Mouse (Mus musculus) midbrain, postnatal 0 days (tissue): ENCODE measurements around the gene Tmem74b. TPM values are rescaled to one million over a fixed set of nuclear protein-coding genes. Genes with fewer than 3 reads are reported as not detected.

Source experiments
- ATAC-seq: fragments of 200-750 bp; cut with Nextera tagmentation; 2 replicates; pipeline ENCODE4 v1.8.0; 2017; ENCODE audit warnings: moderate number of reproducible peaks, mild to moderate bottlenecking, moderate TSS enrichment, moderate library complexity; ENCODE audit not compliant: low FRiP score
- DNase-seq: peaks from one replicate; pipeline ENCODE4 v3.0.0-alpha.2; 2015; ENCODE audit warnings: low spot score
- H3K27ac ChIP-seq: fragments of 300-500 bp; sonication (generic); 2 replicates; pipeline ENCODE4 v1.5.1; 2014; ENCODE audit warnings: low read depth, mild to moderate bottlenecking, low read length, mixed read lengths
- H3K27me3 ChIP-seq: fragments of 300-500 bp; sonication (generic); 2 replicates; pipeline ENCODE4 v1.6.1; 2014; ENCODE audit warnings: low read length, control low read depth, mixed read lengths; ENCODE audit not compliant: insufficient read depth
- H3K36me3 ChIP-seq: fragments of 300-500 bp; sonication (generic); 2 replicates; pipeline ENCODE4 v1.6.1; 2014; ENCODE audit warnings: low read length, control low read depth, mixed read lengths; ENCODE audit not compliant: insufficient read depth
- H3K4me1 ChIP-seq: fragments of 300-500 bp; sonication (generic); 2 replicates; pipeline ENCODE4 v1.6.1; 2014; ENCODE audit warnings: mild to moderate bottlenecking, control low read depth, antibody characterized with exemption, low read length, mixed read lengths; ENCODE audit not compliant: insufficient read depth
- H3K4me2 ChIP-seq: fragments of 300-500 bp; sonication (generic); 2 replicates; pipeline ENCODE4 v1.6.1; 2014; ENCODE audit warnings: low read depth, mild to moderate bottlenecking, low read length, mixed read lengths; ENCODE audit not compliant: poor library complexity, severe bottlenecking
- H3K4me3 ChIP-seq: fragments of 300-500 bp; sonication (generic); 2 replicates; pipeline ENCODE4 v1.5.1; 2014; ENCODE audit warnings: low read depth, mild to moderate bottlenecking, low read length, moderate library complexity
- H3K9ac ChIP-seq: fragments of 300-500 bp; sonication (generic); replicated peaks from 2 replicates; pipeline ENCODE4 v1.6.1; 2014; ENCODE audit warnings: mild to moderate bottlenecking, low read length, moderate library complexity, mixed read lengths; ENCODE audit not compliant: poor library complexity, severe bottlenecking
- H3K9me3 ChIP-seq: fragments of 300-500 bp; sonication (generic); 2 replicates; pipeline ENCODE4 v1.6.1; 2016; ENCODE audit warnings: low read length, control low read depth
- CTCF ChIP-seq: IDR thresholded peaks from 2 replicates; pipeline ENCODE4 v1.5.1; 2016; ENCODE audit warnings: antibody characterized with exemption, mild to moderate bottlenecking
- WGBS: fragments of 180-500 bp; shearing (Covaris S2); extraction: QIAGEN DNeasy Blood & Tissue Kit; methylation state at CpG from one replicate; pipeline ENCODE4 v1.1.7; 2014; 5-methylcytosine and 5-hydroxymethylcytosine counted together
- polyA plus RNA-seq: library from polyadenylated mRNA; unstranded; fragments of >200 nt; fragmentation: Nextera tagmentation; extraction: Ambion mirVana; gene quantifications from 2 replicates; pipeline ENCODE4 v1.2.1, GENCODE M21; 2015
- total RNA-seq: library from RNA; depleted of rRNA; stranded (reverse); fragments of >200 nt; gene quantifications from 2 replicates; pipeline ENCODE4 v1.2.3, GENCODE M21; 2014

Gene Tmem74b
- total and polyA plus RNA-seq, 2 experiments from 2014 or later = 24.8 to 28.6 TPM

- no peaks in the 10 kb centered on the region; the same call in 1 of the 2 replicates for H3K27me3 ChIP-seq
- no peak within 1 kb of the TSS for H3K9ac ChIP-seq
- no peak within 1 kb of the TSS for H3K4me2 ChIP-seq
- ATAC-seq (no peak), DNase-seq (no peak)
- no peak within 1 kb of the TSS for H3K4me3 ChIP-seq
- H3K9me3 ChIP-seq = no peaks in the 10 kb centered on the region
- H3K27ac ChIP-seq = no peak within 1 kb of the TSS
- TF ChIP-seq CTCF = no peak
- H3K4me1 ChIP-seq = peaks cover 15% of the 10 kb centered on the region; the same call in 1 of the 2 replicates
- H3K36me3 ChIP-seq = peaks cover 2% of the 10 kb centered on the region; the same call in 1 of the 2 replicates
Observed at GRCm38 (mm10) chr2:151743845-151744244, 42.0 kb downstream of the Tmem74b start, which contains the start of gene Psmf1. Psmf1 (minus strand) TSS chr2:151744186.

GRCm38 (mm10) chr2:151747847-151748705, 46.3 kb downstream of the Tmem74b start:
- Histone ChIP-seq H3K4me3 (no peak overlapping the region), H3K4me1 (0 out of 2 replicates have a peak, but pooled peaks cover 2% of the 10 kb centered on the region), H3K4me2 (no peak overlapping the region), H3K9ac (no peak overlapping the region), H3K27me3 (no peaks in the 10 kb centered on the region; the same call in 1 of the 2 replicates), H3K36me3 (no peaks in the 10 kb centered on the region), H3K9me3 (no peaks in the 10 kb centered on the region), H3K27ac (no peak overlapping the region)
- ATAC-seq = peak; percentile 85
- WGBS = 30% methylated on average over 19 of the region's 19 CpGs
- peak; percentile 87 for TF ChIP-seq CTCF
- DNase-seq = peak; percentile 90

- Histone ChIP-seq H3K4me3 (no peak overlapping the region), H3K4me2 (no peak overlapping the region), H3K27ac (no peak overlapping the region), H3K27me3 (no peaks in the 10 kb centered on the region), H3K36me3 (no peaks in the 10 kb centered on the region), H3K9me3 (no peaks in the 10 kb centered on the region), H3K9ac (no peak overlapping the region), H3K4me1 (0 out of 2 replicates have a peak, but pooled peaks cover 2% of the 10 kb centered on the region)
- no peak for TF ChIP-seq CTCF
- 72% methylated on average over 5 of the region's 5 CpGs for WGBS
- ATAC-seq (no peak), DNase-seq (no peak)
Observed at GRCm38 (mm10) chr2:151751330-151751729, 49.5 kb downstream of the Tmem74b start.

GRCm38 (mm10) chr2:151756277-151757061, 54.7 kb downstream of the Tmem74b start:
- 55% methylated on average over 9 of the region's 9 CpGs for WGBS
- Histone ChIP-seq H3K4me1 (no peaks in the 10 kb centered on the region), H3K36me3 (no peaks in the 10 kb centered on the region), H3K9me3 (no peaks in the 10 kb centered on the region), H3K4me3 (no peak overlapping the region), H3K9ac (no peak overlapping the region), H3K27me3 (no peaks in the 10 kb centered on the region), H3K4me2 (no peak overlapping the region), H3K27ac (no peak overlapping the region)
- DNase-seq (peak; percentile 18), ATAC-seq (no peak)
- no peak for TF ChIP-seq CTCF

- H3K4me1 ChIP-seq = no peaks in the 10 kb centered on the region
- DNase-seq = no peak
- H3K9me3 ChIP-seq = no peaks in the 10 kb centered on the region
- H3K4me3 ChIP-seq = no peak overlapping the region
- no peaks in the 10 kb centered on the region for H3K27me3 ChIP-seq
- TF ChIP-seq CTCF = no peak
- H3K36me3 ChIP-seq = no peaks in the 10 kb centered on the region
- H3K27ac ChIP-seq = no peak overlapping the region
- no peak for ATAC-seq
- WGBS = 82% methylated on average over 5 of the region's 5 CpGs
- no peak overlapping the region for H3K4me2 ChIP-seq
- no peak overlapping the region for H3K9ac ChIP-seq
Observed at GRCm38 (mm10) chr2:151757451-151757850, 55.6 kb downstream of the Tmem74b start.
